In the genomic region with DNA sequence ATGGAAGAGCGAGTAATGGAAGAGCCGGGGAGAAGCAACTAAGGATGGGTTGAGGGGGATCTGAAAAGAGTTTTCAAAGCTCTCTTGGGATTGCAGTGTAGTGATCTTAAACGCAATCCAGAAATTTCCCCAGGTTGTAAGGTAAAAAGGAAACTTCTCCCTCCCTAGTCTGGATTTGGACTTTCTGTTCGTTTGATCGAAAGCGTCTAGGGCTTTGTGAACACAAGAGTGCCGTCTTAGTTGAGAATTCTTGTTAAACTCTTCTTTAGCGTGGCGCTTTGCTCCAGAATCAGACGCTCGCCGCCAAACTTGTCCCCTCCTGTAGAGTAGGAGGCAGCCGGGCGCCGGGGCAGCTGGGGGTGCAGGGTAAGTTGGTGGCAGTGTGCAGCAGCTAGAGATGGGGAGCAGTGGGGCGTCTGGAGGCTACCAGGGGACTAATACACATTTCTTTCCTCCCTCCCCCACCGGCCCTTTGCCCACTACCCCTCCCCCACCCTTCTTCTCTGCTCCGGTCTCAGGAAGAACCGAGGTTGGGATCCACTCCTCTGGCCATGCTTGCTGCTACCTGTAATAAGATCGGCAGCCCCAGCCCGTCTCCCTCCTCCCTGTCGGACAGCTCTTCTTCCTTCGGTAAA, we compare ENCODE assay signal across 9 mouse cellular contexts. TPM values are rescaled to one million over a fixed set of nuclear protein-coding genes. Genes with fewer than 3 reads are reported as not detected.
DNase-seq lines count a peak whose midpoint lies in the region; ATAC-seq and TF ChIP-seq lines count a peak whose summit lies in the region.
"Had no signal": no experiment of that assay in that cellular context is flagged by ENCODE, and none has a peak within 500 bp of the region (broad histone marks: within the 10 kb centered on the region; RNA-seq: fewer than 3 reads in every experiment).

No protein-coding gene starts in this region.

- no peaks in the 10 kb centered on the region for H3K9me3 ChIP-seq in E14TG2a.4 (ENCODE audit: low read length)
- H3K9me3 ChIP-seq in heart, postnatal 0 days (replicated peaks; ENCODE audit: control insufficient read depth, low read length), result no peaks in the 10 kb centered on the region
- H3K9me3 ChIP-seq in liver, postnatal 0 days (ENCODE audit: low read length), result no peaks in the 10 kb centered on the region

- DNase-seq in gastrocnemius, adult 2 months, result no peak
- no peak for DNase-seq in gastrocnemius, postnatal 10 days
- DNase-seq in heart, postnatal 0 days (ENCODE audit: low spot score), result no peak
- peak; percentile 19 for DNase-seq in liver, postnatal 0 days
- DNase-seq in spleen, postnatal 4 days (ENCODE audit: low spot score in 2 of 2), result no peak
- DNase-seq in layer of hippocampus, adult 18-20 months (ENCODE audit: low spot score in 2 of 2), result no peak
- DNase-seq in right cerebral cortex, postnatal 10 days (ENCODE audit: low spot score in 2 of 2), result no peak
- DNase-seq: lung, postnatal 14 days had no signal

- H3K4me2 ChIP-seq in heart, postnatal 0 days (ENCODE audit: low read depth, low read length), result peak overlapping the region; percentile 87
- peak overlapping the region; percentile 82 for H3K4me2 ChIP-seq in liver, postnatal 0 days (ENCODE audit: low read depth, low read length)

- no peak overlapping the region for H3K9ac ChIP-seq in heart, postnatal 0 days (replicated peaks; ENCODE audit: low read depth, low read length)
- H3K9ac ChIP-seq in liver, postnatal 0 days (replicated peaks), result no peak overlapping the region

- ATAC-seq in heart, postnatal 0 days (ENCODE audit: insufficient read depth, low read depth), result no peak
- no peak for ATAC-seq in liver, postnatal 0 days

- peak overlapping the region; percentile 62 for H3K4me3 ChIP-seq in gastrocnemius, adult 2 months
- H3K4me3 ChIP-seq in E14TG2a.4 (replicated peaks; ENCODE audit: low read length), result peak overlapping the region; percentile 81
- H3K4me3 ChIP-seq in heart, postnatal 0 days (ENCODE audit: low read depth, low read length), result peak overlapping the region; percentile 43
- peak overlapping the region; percentile 53 for H3K4me3 ChIP-seq in liver, postnatal 0 days (ENCODE audit: low read depth, low read length)

- no peak for TF ChIP-seq CTCF in gastrocnemius, adult 2 months (IDR thresholded peaks at IDR 0.05)
- no peak for TF ChIP-seq CTCF in E14TG2a.4 (conservative IDR thresholded peaks at IDR 0.05; ENCODE audit: low read length)
- no peak for TF ChIP-seq CTCF in heart, postnatal 0 days (IDR thresholded peaks at IDR 0.05; ENCODE audit: low read depth)
- TF ChIP-seq CTCF in liver, postnatal 0 days (IDR thresholded peaks at IDR 0.05; ENCODE audit: low read depth), result no peak

- WGBS in heart, postnatal 0 days, result 3% methylated on average over 20 of the region's 23 CpGs
- WGBS in liver, postnatal 0 days (ENCODE audit: insufficient replicate concordance), result 2% methylated on average over 23 of the region's 23 CpGs

- H3K36me3 ChIP-seq in E14TG2a.4 (ENCODE audit: insufficient read depth, low read length), result no peaks in the 10 kb centered on the region
- no peaks in the 10 kb centered on the region for H3K36me3 ChIP-seq in heart, postnatal 0 days (replicated peaks; ENCODE audit: control insufficient read depth, insufficient read depth, low read length)
- no peaks in the 10 kb centered on the region for H3K36me3 ChIP-seq in liver, postnatal 0 days (replicated peaks; ENCODE audit: insufficient read depth, low read length)

- no peak overlapping the region for H3K27ac ChIP-seq in gastrocnemius, adult 2 months
- H3K27ac ChIP-seq in heart, postnatal 0 days (ENCODE audit: low read depth), result no peak overlapping the region
- H3K27ac ChIP-seq in liver, postnatal 0 days (ENCODE audit: low read depth), result no peak overlapping the region

- intact Hi-C loops in gastrocnemius, adult 2 months (cut with DNase I), result no loop called here

- H3K27me3 ChIP-seq in E14TG2a.4 (ENCODE audit: insufficient read depth, low read length), result peaks cover 83% of the 10 kb centered on the region
- H3K27me3 ChIP-seq in heart, postnatal 0 days (ENCODE audit: control insufficient read depth, insufficient read depth, low read length), result peaks cover 95% of the 10 kb centered on the region
- H3K27me3 ChIP-seq in liver, postnatal 0 days (ENCODE audit: insufficient read depth, low read length), result peaks cover 95% of the 10 kb centered on the region

- H3K4me1 ChIP-seq in E14TG2a.4 (replicated peaks; ENCODE audit: low read depth, low read length), result peaks cover 38% of the 10 kb centered on the region
- no peaks in the 10 kb centered on the region for H3K4me1 ChIP-seq in heart, postnatal 0 days (ENCODE audit: control insufficient read depth, insufficient read depth)
- peaks cover 20% of the 10 kb centered on the region for H3K4me1 ChIP-seq in liver, postnatal 0 days (ENCODE audit: insufficient read depth)

- no peak for TF ChIP-seq EP300 in heart, postnatal 0 days (IDR thresholded peaks at IDR 0.05; ENCODE audit: low read depth)
- no peak for TF ChIP-seq EP300 in liver, postnatal 0 days (IDR thresholded peaks at IDR 0.05; ENCODE audit: low read depth)

RNA-seq across cellular contexts. Expression of a gene that starts 1.8 kb away (rescaled TPM):
- total RNA-seq in gastrocnemius, adult 2 months (2021), result not detected
- total RNA-seq in gastrocnemius, postnatal 10 days (2021), result under 1 TPM in 1 of 2 experiments, not detected in 1; 0.09 TPM
- total RNA-seq in heart, postnatal 0 days (2014; rRNA removed; ENCODE audit: low replicate concordance), result not detected in 2 replicates
- not detected in 2 replicates for polyA plus RNA-seq in heart, postnatal 0 days (2015; fragmentation: Nextera tagmentation; extraction: Ambion mirVana)
- not detected in 2 replicates for polyA plus RNA-seq in liver, postnatal 0 days (2015; fragmentation: Nextera tagmentation; extraction: Ambion mirVana)
- total RNA-seq in layer of hippocampus, adult 18-20 months (2021), result 1 to 10 TPM; 1.2 to 2.3 TPM
